12 mouse cellular contexts compared by ENCODE assay signal in genomic region chr12:21119446-21119845, GRCm38 (mm10).
DNase-seq lines count a peak whose midpoint lies in the region; ATAC-seq and TF ChIP-seq lines count a peak whose summit lies in the region.
"Had no signal": no experiment of that assay in that cellular context is flagged by ENCODE, and none has a peak within 500 bp of the region (broad histone marks: within the 10 kb centered on the region; RNA-seq: fewer than 3 reads in every experiment).

No protein-coding gene starts in this region.

- no peaks in the 10 kb centered on the region for H3K4me1 ChIP-seq in hindbrain, postnatal 0 days (ENCODE audit: insufficient read depth, low read length)
- H3K4me1 ChIP-seq in hindbrain, embryonic 11.5 days (replicated peaks; ENCODE audit: control insufficient read depth, insufficient read depth, low read length): no peaks in the 10 kb centered on the region
- peaks cover 15% of the 10 kb centered on the region; the same call in 1 of the 2 replicates for H3K4me1 ChIP-seq in heart, postnatal 0 days (ENCODE audit: control insufficient read depth, insufficient read depth)

- no peak for TF ChIP-seq CTCF in hindbrain, postnatal 0 days (IDR thresholded peaks at IDR 0.05; ENCODE audit: low read depth)
- no peak for TF ChIP-seq CTCF in heart, postnatal 0 days (IDR thresholded peaks at IDR 0.05; ENCODE audit: low read depth)

- H3K4me2 ChIP-seq in hindbrain, postnatal 0 days (ENCODE audit: low read depth, low read length): no peak overlapping the region
- H3K4me2 ChIP-seq in hindbrain, embryonic 11.5 days (replicated peaks; ENCODE audit: low read depth, low read length): no peak overlapping the region
- H3K4me2 ChIP-seq in heart, postnatal 0 days (ENCODE audit: low read depth, low read length): 0 out of 2 replicates have a peak overlapping the region, but pooled peaks have one; percentile 13
- H3K4me2 ChIP-seq: embryonic facial prominence, embryonic 12.5 days; liver, embryonic 13.5 days had no signal

- 0 out of 2 replicates have a peak, but pooled peaks have one; percentile 49 for ATAC-seq in hindbrain, postnatal 0 days
- ATAC-seq in hindbrain, embryonic 11.5 days (ENCODE audit: low FRiP score): no peak
- ATAC-seq in heart, postnatal 0 days (ENCODE audit: insufficient read depth, low read depth): peak; percentile 83
- ATAC-seq: activated CD4-positive, CD25-positive, alpha-beta regulatory T cell, adult 4 months had no signal

- 62% methylated on average over 3 of the region's 3 CpGs for WGBS in hindbrain, postnatal 0 days
- WGBS in hindbrain, embryonic 11.5 days: 71% methylated on average over 3 of the region's 3 CpGs
- WGBS in heart, postnatal 0 days: 42% methylated on average over 3 of the region's 3 CpGs

- H3K27me3 ChIP-seq in hindbrain, postnatal 0 days (ENCODE audit: insufficient read depth, low read length): no peaks in the 10 kb centered on the region
- no peaks in the 10 kb centered on the region for H3K27me3 ChIP-seq in hindbrain, embryonic 11.5 days (ENCODE audit: control insufficient read depth, insufficient read depth, low read length)
- no peaks in the 10 kb centered on the region for H3K27me3 ChIP-seq in heart, postnatal 0 days (ENCODE audit: control insufficient read depth, insufficient read depth, low read length)
- H3K27me3 ChIP-seq: embryonic facial prominence, embryonic 12.5 days; liver, embryonic 13.5 days had no signal

- no peak overlapping the region for H3K9ac ChIP-seq in hindbrain, postnatal 0 days (replicated peaks; ENCODE audit: low read length)
- H3K9ac ChIP-seq in hindbrain, embryonic 11.5 days (ENCODE audit: low read depth, low read length): no peak overlapping the region
- H3K9ac ChIP-seq in heart, postnatal 0 days (replicated peaks; ENCODE audit: low read depth, low read length): no peak overlapping the region
- H3K9ac ChIP-seq: embryonic facial prominence, embryonic 12.5 days; liver, embryonic 13.5 days had no signal

- no peak overlapping the region for H3K4me3 ChIP-seq in hindbrain, postnatal 0 days (ENCODE audit: low read length)
- no peak overlapping the region for H3K4me3 ChIP-seq in hindbrain, embryonic 11.5 days (ENCODE audit: low read depth, low read length)
- no peak overlapping the region for H3K4me3 ChIP-seq in heart, postnatal 0 days (ENCODE audit: low read depth, low read length)
- H3K4me3 ChIP-seq: embryonic facial prominence, embryonic 12.5 days; liver, embryonic 13.5 days had no signal

- peak; percentile 50; the same call in 1 of the 2 replicates for TF ChIP-seq EP300 in heart, postnatal 0 days (IDR thresholded peaks at IDR 0.05; ENCODE audit: low read depth)

- no peak for DNase-seq in hindbrain, postnatal 0 days (ENCODE audit: low spot score)
- DNase-seq in hindbrain, embryonic 11.5 days (ENCODE audit: low spot score): no peak
- DNase-seq in cerebellum, adult 11-12 months: peak; percentile 60
- peak; percentile 57 for DNase-seq in heart, postnatal 0 days (ENCODE audit: low spot score)
- peak; percentile 52 for DNase-seq in lung, postnatal 10 days
- DNase-seq in frontal cortex, postnatal 14 days (ENCODE audit: low spot score in 2 of 2): no peak
- DNase-seq in natural killer cell, adult 2 months (ENCODE audit: low spot score in 2 of 2): no peak
- DNase-seq in thymus, postnatal 25 days: no peak
- DNase-seq: liver, embryonic 13.5 days; right cerebral cortex, postnatal 4 days had no signal

- no peak overlapping the region for H3K27ac ChIP-seq in hindbrain, postnatal 0 days
- no peak overlapping the region for H3K27ac ChIP-seq in hindbrain, embryonic 11.5 days (ENCODE audit: low read depth, low read length)
- H3K27ac ChIP-seq in heart, postnatal 0 days (ENCODE audit: low read depth): peak overlapping the region; percentile 56
- H3K27ac ChIP-seq: embryonic facial prominence, embryonic 12.5 days; liver, embryonic 13.5 days had no signal

- no peaks in the 10 kb centered on the region for H3K9me3 ChIP-seq in hindbrain, postnatal 0 days (ENCODE audit: low read length)
- no peaks in the 10 kb centered on the region for H3K9me3 ChIP-seq in hindbrain, embryonic 11.5 days (ENCODE audit: control insufficient read depth, low read length)
- no peaks in the 10 kb centered on the region for H3K9me3 ChIP-seq in heart, postnatal 0 days (replicated peaks; ENCODE audit: control insufficient read depth, low read length)
- H3K9me3 ChIP-seq: embryonic facial prominence, embryonic 12.5 days; liver, embryonic 13.5 days had no signal

- H3K36me3 ChIP-seq in hindbrain, postnatal 0 days (ENCODE audit: insufficient read depth, low read length): no peaks in the 10 kb centered on the region
- no peaks in the 10 kb centered on the region for H3K36me3 ChIP-seq in hindbrain, embryonic 11.5 days (ENCODE audit: control insufficient read depth, insufficient read depth, low read length)
- no peaks in the 10 kb centered on the region for H3K36me3 ChIP-seq in heart, postnatal 0 days (replicated peaks; ENCODE audit: control insufficient read depth, insufficient read depth, low read length)
- H3K36me3 ChIP-seq: embryonic facial prominence, embryonic 12.5 days; liver, embryonic 13.5 days had no signal

Comparison
In these comparisons a context has a peak if more than half of its experiments do, and no peak if none do; other contexts are left out.
1. DNase-seq: peak in cerebellum, adult 11-12 months (single experiment), heart, postnatal 0 days (single experiment) and lung, postnatal 10 days (single experiment); none in hindbrain, postnatal 0 days (single experiment), hindbrain, embryonic 11.5 days (single experiment), frontal cortex, postnatal 14 days (0 of 2), natural killer cell, adult 2 months (0 of 2) and thymus, postnatal 25 days (single experiment).